Mouse (Mus musculus) heart, postnatal 0 days (tissue): ENCODE measurements around the gene Ccdc50.

Experiments used
- CTCF ChIP-seq: IDR thresholded peaks from 2 replicates; pipeline ENCODE4 v1.5.1; 2016; ENCODE audit warnings: antibody characterized with exemption, control low read depth, low read depth
- EP300 ChIP-seq: IDR thresholded peaks from 2 replicates; pipeline ENCODE4 v1.6.1; 2016; ENCODE audit warnings: antibody characterized with exemption, low read depth

DNA sequence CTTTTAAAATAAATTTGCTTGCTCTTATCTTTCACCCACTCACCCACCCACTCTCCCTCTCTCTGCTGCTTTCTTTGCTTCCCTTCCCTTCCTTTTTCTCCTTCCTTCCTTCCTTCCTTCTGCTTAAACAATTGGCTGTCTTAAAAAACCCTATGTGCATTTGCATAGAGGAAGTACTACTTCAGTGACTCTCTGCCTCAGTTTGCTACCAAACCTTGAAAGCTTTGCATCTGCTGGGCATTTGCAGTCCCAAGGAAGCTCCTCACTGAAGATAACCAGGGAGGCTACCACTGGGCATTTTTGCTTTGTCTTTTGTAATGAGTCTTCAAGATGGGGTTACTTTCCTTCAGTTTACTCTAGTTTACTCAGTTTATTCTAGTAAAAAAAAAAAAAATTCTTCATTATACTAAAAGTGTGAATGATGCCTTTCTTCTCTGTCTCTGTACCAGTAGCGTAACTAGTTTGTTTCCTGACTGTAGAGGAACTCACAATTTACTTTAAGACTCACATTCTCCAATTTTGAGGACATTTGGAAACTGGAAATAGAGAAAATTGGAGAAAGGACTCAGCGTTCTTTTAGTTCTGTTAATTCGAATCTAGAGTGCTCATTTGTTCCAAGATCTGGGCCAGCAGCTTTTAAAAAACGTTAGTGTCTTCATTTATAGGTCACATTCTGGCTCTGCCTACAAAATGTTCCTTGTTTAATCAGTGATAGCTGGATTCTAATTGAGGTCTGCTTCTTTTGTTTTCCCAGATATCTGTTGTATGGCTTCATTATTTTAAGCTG is 6.8 kb downstream of the Ccdc50 start:
- TF ChIP-seq CTCF (no peak), EP300 (no peak)
